Mouse (Mus musculus) forebrain, postnatal 0 days (tissue): ENCODE measurements at regions not wholly inside any gene's neighbourhood (a gene's known extent, or its start where the extent isn't known, plus 50 kb on each side); places are given as distances from the start of the nearest gene placed in this dataset.
A peak's percentile ranks its signal among the peaks of the same experiment; 100 is the strongest.

Experiments used
- ATAC-seq: fragments of 200-750 bp; cut with Nextera tagmentation; 2 replicates; pipeline ENCODE4 v1.8.0; 2017; ENCODE audit warnings: mild to moderate bottlenecking, moderate library complexity
- DNase-seq: peaks from one replicate; pipeline ENCODE4 v3.0.0-alpha.2; 2015
- H3K27ac ChIP-seq: fragments of 300-500 bp; sonication (generic); 2 replicates; pipeline ENCODE4 v1.5.1; 2014; ENCODE audit warnings: low read depth, mild to moderate bottlenecking, antibody characterized with exemption, low read length, moderate library complexity, mixed read lengths
- H3K27me3 ChIP-seq: fragments of 300-500 bp; sonication (generic); 2 replicates; pipeline ENCODE4 v1.6.1; 2014; ENCODE audit warnings: mild to moderate bottlenecking, low read length, mixed read lengths; ENCODE audit not compliant: insufficient read depth
- H3K36me3 ChIP-seq: fragments of 300-500 bp; sonication (generic); 2 replicates; pipeline ENCODE4 v1.6.1; 2014; ENCODE audit warnings: mild to moderate bottlenecking, moderate library complexity; ENCODE audit not compliant: insufficient read depth
- H3K4me1 ChIP-seq: fragments of 300-500 bp; sonication (generic); 2 replicates; pipeline ENCODE4 v1.6.1; 2014; ENCODE audit warnings: antibody characterized with exemption; ENCODE audit not compliant: insufficient read depth
- H3K4me2 ChIP-seq: fragments of 300-500 bp; sonication (generic); 2 replicates; pipeline ENCODE4 v1.6.1; 2014; ENCODE audit warnings: low read depth, mild to moderate bottlenecking, moderate library complexity
- H3K4me3 ChIP-seq: fragments of 300-500 bp; sonication (generic); 2 replicates; pipeline ENCODE4 v1.5.1; 2014; ENCODE audit warnings: low read depth, low read length, mixed read lengths
- H3K9ac ChIP-seq: fragments of 300-500 bp; sonication (generic); 2 replicates; pipeline ENCODE4 v1.6.1; 2014; ENCODE audit warnings: mild to moderate bottlenecking
- H3K9me3 ChIP-seq: fragments of 300-500 bp; sonication (generic); 2 replicates; pipeline ENCODE4 v1.6.1; 2016; ENCODE audit warnings: low read length
- CTCF ChIP-seq: sonication (generic); IDR thresholded peaks from 2 replicates; pipeline ENCODE4 v1.5.1; 2016; ENCODE audit warnings: antibody characterized with exemption, control low read depth, low read depth
- WGBS: fragments of 180-500 bp; shearing (Covaris S2); extraction: QIAGEN DNeasy Blood & Tissue Kit; methylation state at CpG from one replicate; pipeline ENCODE4 v1.1.7; 2014; 5-methylcytosine and 5-hydroxymethylcytosine counted together

DNA sequence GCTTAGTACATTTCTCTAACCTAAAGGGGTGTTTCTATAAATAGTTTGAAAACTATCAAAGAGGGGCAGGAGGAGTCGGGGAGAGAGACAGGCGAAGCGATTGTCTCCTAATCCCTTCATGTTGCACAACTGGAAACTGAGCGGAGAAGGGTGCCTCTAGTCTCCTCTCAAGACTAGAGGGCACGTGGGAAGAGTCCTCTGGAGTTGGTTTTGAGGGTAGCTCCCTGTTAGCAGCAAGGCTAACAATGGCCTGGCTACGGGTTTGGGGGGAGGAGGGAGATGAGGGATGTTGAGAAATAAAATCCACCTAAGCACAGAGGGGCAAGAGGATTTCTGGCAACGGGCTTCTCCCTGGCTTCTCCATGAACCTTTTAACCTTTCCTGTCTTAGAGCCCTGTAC lies 92.7 kb downstream of the Dad1 start:
- H3K9ac ChIP-seq, result no peak overlapping the region
- ATAC-seq (no peak), DNase-seq (no peak)
- no peak for TF ChIP-seq CTCF
- no peak overlapping the region for H3K27ac ChIP-seq
- no peaks in the 10 kb centered on the region for H3K4me1 ChIP-seq
- H3K36me3 ChIP-seq, result no peaks in the 10 kb centered on the region
- 66% methylated on average over 7 of the region's 7 CpGs for WGBS
- H3K27me3 ChIP-seq, result no peaks in the 10 kb centered on the region
- H3K4me2 ChIP-seq, result no peak overlapping the region
- no peak overlapping the region for H3K4me3 ChIP-seq
- H3K9me3 ChIP-seq, result no peaks in the 10 kb centered on the region

DNA sequence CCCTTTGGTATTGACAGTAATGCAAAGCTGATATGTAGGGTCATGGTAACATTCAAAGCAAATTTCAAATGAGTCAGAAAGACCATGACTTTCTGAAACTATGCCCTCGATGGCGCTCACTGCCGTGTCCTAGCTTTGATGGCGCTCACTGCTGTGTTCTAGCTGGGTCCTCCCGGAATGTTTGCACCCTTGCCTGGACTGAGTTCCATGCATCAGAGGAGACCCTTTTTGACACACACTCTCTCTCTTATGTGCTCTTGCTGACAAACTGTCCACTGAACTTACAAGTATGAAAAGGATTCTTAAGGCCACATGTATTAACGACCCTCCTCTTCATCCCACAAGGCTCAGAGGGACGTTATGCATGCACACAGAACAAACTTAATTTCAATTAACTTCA lies 94.1 kb downstream of the Dad1 start:
- no peaks in the 10 kb centered on the region for H3K27me3 ChIP-seq
- no peaks in the 10 kb centered on the region for H3K4me1 ChIP-seq
- no peak overlapping the region for H3K9ac ChIP-seq
- no peak for TF ChIP-seq CTCF
- H3K27ac ChIP-seq, result no peak overlapping the region
- H3K36me3 ChIP-seq, result no peaks in the 10 kb centered on the region
- H3K4me2 ChIP-seq, result no peak overlapping the region
- ATAC-seq (no peak), DNase-seq (no peak)
- WGBS, result 89% methylated on average over 7 of the region's 7 CpGs
- H3K4me3 ChIP-seq, result no peak overlapping the region
- H3K9me3 ChIP-seq, result no peaks in the 10 kb centered on the region

- ATAC-seq, result no peak
- Histone ChIP-seq H3K9me3 (no peaks in the 10 kb centered on the region), H3K4me1 (no peaks in the 10 kb centered on the region), H3K4me2 (no peak overlapping the region), H3K27ac (no peak overlapping the region), H3K27me3 (no peaks in the 10 kb centered on the region), H3K36me3 (no peaks in the 10 kb centered on the region), H3K4me3 (no peak overlapping the region), H3K9ac (no peak overlapping the region)
- 89% methylated on average over 9 of the region's 9 CpGs for WGBS
- no peak for TF ChIP-seq CTCF
- no peak for DNase-seq
Observed at GRCm38 (mm10) chr14:54158214-54158965, 95.5 kb downstream of the Dad1 start.

DNA sequence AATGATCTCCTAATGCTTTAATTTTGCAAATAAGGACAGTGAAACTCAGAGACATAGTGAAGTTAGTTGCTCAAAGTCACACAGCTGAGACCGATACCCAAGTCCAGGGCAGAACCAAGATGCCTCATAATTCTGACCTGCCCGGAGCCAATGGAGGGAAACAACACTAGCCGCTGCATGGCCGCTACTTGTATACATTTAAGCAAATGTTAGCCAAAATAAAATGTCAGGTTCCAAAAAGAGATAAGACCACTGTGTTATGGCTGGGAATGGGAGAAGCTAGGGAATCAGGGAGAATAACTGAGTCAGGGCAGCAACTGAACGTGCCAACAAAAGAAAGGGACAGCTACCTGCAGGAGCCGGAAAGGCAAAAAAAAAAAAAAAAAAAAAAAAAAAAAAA lies 97.4 kb downstream of the Dad1 start:
- no peak overlapping the region for H3K4me3 ChIP-seq
- ATAC-seq, result no peak
- WGBS, result 90% methylated on average over 6 of the region's 6 CpGs
- no peaks in the 10 kb centered on the region for H3K9me3 ChIP-seq
- DNase-seq, result no peak
- no peak for TF ChIP-seq CTCF
- H3K36me3 ChIP-seq, result no peaks in the 10 kb centered on the region
- no peak overlapping the region for H3K27ac ChIP-seq
- H3K4me1 ChIP-seq, result no peaks in the 10 kb centered on the region
- no peaks in the 10 kb centered on the region for H3K27me3 ChIP-seq
- H3K4me2 ChIP-seq, result no peak overlapping the region
- no peak overlapping the region for H3K9ac ChIP-seq

GRCm38 (mm10) chr14:54152485-54153235 lies 101.2 kb downstream of the Dad1 start:
- Histone ChIP-seq H3K27me3 (no peaks in the 10 kb centered on the region), H3K4me2 (no peak overlapping the region), H3K27ac (no peak overlapping the region), H3K9me3 (no peaks in the 10 kb centered on the region), H3K9ac (no peak overlapping the region), H3K36me3 (no peaks in the 10 kb centered on the region), H3K4me1 (no peaks in the 10 kb centered on the region), H3K4me3 (no peak overlapping the region)
- DNase-seq (peak; percentile 46), ATAC-seq (no peak)
- 54% methylated on average over 6 of the region's 6 CpGs for WGBS
- peak; percentile 60 for TF ChIP-seq CTCF

- TF ChIP-seq CTCF, result no peak
- ATAC-seq, result no peak
- no peaks in the 10 kb centered on the region for H3K9me3 ChIP-seq
- H3K4me1 ChIP-seq, result no peaks in the 10 kb centered on the region
- no peak overlapping the region for H3K4me2 ChIP-seq
- H3K9ac ChIP-seq, result no peak overlapping the region
- H3K27ac ChIP-seq, result no peak overlapping the region
- no peaks in the 10 kb centered on the region for H3K27me3 ChIP-seq
- H3K36me3 ChIP-seq, result no peaks in the 10 kb centered on the region
- H3K4me3 ChIP-seq, result no peak overlapping the region
- 92% methylated on average over 2 of the region's 2 CpGs for WGBS
- DNase-seq, result no peak
Observed at GRCm38 (mm10) chr14:54151921-54152320, 102.0 kb downstream of the Dad1 start.

DNA sequence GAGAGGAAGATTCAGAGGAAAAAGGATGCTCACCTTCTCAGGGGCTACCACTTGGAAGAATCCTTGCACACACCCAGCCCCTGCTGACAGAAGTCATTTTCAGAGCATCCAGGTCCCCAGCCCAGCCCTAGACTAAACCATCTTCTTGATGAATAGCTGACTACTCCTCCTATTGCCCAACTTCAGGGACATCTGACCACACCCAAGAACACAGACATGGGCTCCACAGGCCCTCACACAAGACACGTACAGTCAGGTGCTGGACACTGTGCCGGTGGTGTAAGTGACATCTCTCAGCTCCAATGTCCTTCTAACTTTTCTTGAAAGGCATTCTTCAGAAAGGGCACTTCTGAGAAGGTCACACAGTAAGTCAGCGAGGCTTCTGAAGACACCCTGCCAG lies 102.6 kb downstream of the Dad1 start:
- no peaks in the 10 kb centered on the region for H3K27me3 ChIP-seq
- TF ChIP-seq CTCF, result no peak
- H3K9me3 ChIP-seq, result no peaks in the 10 kb centered on the region
- no peak overlapping the region for H3K4me2 ChIP-seq
- H3K36me3 ChIP-seq, result no peaks in the 10 kb centered on the region
- no peak overlapping the region for H3K4me3 ChIP-seq
- H3K27ac ChIP-seq, result no peak overlapping the region
- H3K9ac ChIP-seq, result no peak overlapping the region
- WGBS, result 88% methylated on average over 3 of the region's 3 CpGs
- DNase-seq (no peak), ATAC-seq (no peak)
- H3K4me1 ChIP-seq, result no peaks in the 10 kb centered on the region
